Mouse (Mus musculus) liver, embryonic 16.5 days (tissue): ENCODE measurements around the gene Gulp1. TPM values are rescaled to one million over a fixed set of nuclear protein-coding genes. Genes with fewer than 3 reads are reported as not detected.

Experiments used
- ATAC-seq: fragments of 200-750 bp; cut with Nextera tagmentation; 2 replicates; pipeline ENCODE4 v1.8.0; 2017; ENCODE audit warnings: low read depth, mild to moderate bottlenecking, moderate number of reproducible peaks, moderate library complexity
- H3K27ac ChIP-seq: fragments of 300-500 bp; sonication (generic); 2 replicates; pipeline ENCODE4 v1.5.1; 2014; ENCODE audit warnings: mild to moderate bottlenecking, low read length
- H3K27me3 ChIP-seq: fragments of 300-500 bp; sonication (generic); 2 replicates; pipeline ENCODE4 v1.6.1; 2014; ENCODE audit warnings: low read depth, low read length, mixed read lengths; ENCODE audit not compliant: control insufficient read depth, insufficient read depth
- H3K36me3 ChIP-seq: fragments of 300-500 bp; sonication (generic); 2 replicates; pipeline ENCODE4 v1.6.1; 2014; ENCODE audit warnings: mild to moderate bottlenecking; ENCODE audit not compliant: control insufficient read depth, insufficient read depth
- H3K4me1 ChIP-seq: fragments of 300-500 bp; sonication (generic); 2 replicates; pipeline ENCODE4 v1.6.1; 2014; ENCODE audit warnings: low read depth, low read length, mixed read lengths; ENCODE audit not compliant: control insufficient read depth
- H3K4me2 ChIP-seq: fragments of 300-500 bp; sonication (generic); 2 replicates; pipeline ENCODE4 v1.6.1; 2014; ENCODE audit warnings: low read depth, low read length, mixed read lengths
- H3K4me3 ChIP-seq: fragments of 300-500 bp; sonication (generic); 2 replicates; pipeline ENCODE4 v1.5.1; 2014; ENCODE audit warnings: low read depth, mild to moderate bottlenecking, low read length
- H3K9ac ChIP-seq: fragments of 300-500 bp; sonication (generic); 2 replicates; pipeline ENCODE4 v1.6.1; 2014; ENCODE audit warnings: low read depth, low read length
- H3K9me3 ChIP-seq: fragments of 300-500 bp; sonication (generic); replicated peaks from 2 replicates; pipeline ENCODE4 v1.6.1; 2016; ENCODE audit warnings: low read length; ENCODE audit not compliant: control insufficient read depth
- WGBS: fragments of 180-500 bp; shearing (Covaris S2); extraction: QIAGEN DNeasy Blood & Tissue Kit; methylation state at CpG from one replicate; pipeline ENCODE4 v1.1.7; 2014; ENCODE audit not compliant: insufficient replicate concordance; 5-methylcytosine and 5-hydroxymethylcytosine counted together
- polyA plus RNA-seq: library from polyadenylated mRNA; unstranded; fragments of >200 nt; fragmentation: Nextera tagmentation; extraction: Ambion mirVana; gene quantifications from 2 replicates; pipeline ENCODE4 v1.2.1, GENCODE M21; 2015

The Gulp1 gene
- polyA plus RNA-seq, 1 experiment from 2014 or later: 0.71 TPM

DNA sequence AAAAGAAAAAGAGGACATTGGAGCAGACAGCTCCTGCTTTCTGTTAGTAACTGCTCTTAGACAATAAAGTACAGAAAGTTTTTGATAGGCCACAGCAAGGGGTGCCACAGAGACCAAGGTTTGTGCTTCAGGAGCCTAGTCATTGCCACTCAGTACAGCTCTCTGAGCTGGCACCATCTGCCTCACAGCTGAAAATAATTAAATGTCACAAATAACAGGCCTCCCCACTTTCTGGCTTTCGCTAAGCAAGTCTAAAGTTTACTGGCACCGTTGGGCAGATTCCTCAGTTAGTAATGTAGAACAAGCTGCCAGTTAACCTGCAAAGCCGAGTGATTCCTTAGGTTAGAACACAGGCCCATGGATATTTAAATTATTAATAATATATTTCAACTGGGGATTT lies 127.7 kb downstream of the Gulp1 start:
- H3K9ac ChIP-seq: no peak overlapping the region
- no peaks in the 10 kb centered on the region for H3K9me3 ChIP-seq
- no peaks in the 10 kb centered on the region for H3K27me3 ChIP-seq
- H3K4me3 ChIP-seq: no peak overlapping the region
- ATAC-seq: no peak
- H3K36me3 ChIP-seq: no peaks in the 10 kb centered on the region
- no peak overlapping the region for H3K4me2 ChIP-seq
- 70% methylated on average over 3 of the region's 3 CpGs for WGBS
- no peaks in the 10 kb centered on the region for H3K4me1 ChIP-seq
- no peak overlapping the region for H3K27ac ChIP-seq

DNA sequence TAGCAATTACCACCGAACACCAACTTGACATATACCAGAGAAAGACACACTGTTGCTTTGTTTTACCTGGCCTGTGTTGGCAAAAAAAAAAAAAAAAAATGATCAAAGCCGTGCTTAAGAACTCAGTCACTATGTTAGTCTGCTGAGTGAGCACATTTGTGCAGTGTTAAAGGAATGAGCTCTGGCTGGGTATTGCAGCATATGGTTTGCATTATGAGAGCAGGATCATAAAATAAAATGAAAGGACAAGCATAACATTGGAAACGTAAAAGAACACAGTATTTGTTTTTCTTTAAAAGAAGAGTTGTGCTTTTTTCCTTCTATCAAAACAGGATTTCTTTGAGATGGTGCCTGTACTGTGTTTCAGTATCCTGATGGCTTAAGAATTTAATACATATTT lies 128.1 kb downstream of the Gulp1 start:
- no peaks in the 10 kb centered on the region for H3K27me3 ChIP-seq
- 49% methylated on average over 3 of the region's 3 CpGs for WGBS
- no peaks in the 10 kb centered on the region for H3K4me1 ChIP-seq
- no peak overlapping the region for H3K27ac ChIP-seq
- no peaks in the 10 kb centered on the region for H3K9me3 ChIP-seq
- no peak overlapping the region for H3K4me2 ChIP-seq
- no peaks in the 10 kb centered on the region for H3K36me3 ChIP-seq
- no peak overlapping the region for H3K9ac ChIP-seq
- no peak overlapping the region for H3K4me3 ChIP-seq
- ATAC-seq: no peak

DNA sequence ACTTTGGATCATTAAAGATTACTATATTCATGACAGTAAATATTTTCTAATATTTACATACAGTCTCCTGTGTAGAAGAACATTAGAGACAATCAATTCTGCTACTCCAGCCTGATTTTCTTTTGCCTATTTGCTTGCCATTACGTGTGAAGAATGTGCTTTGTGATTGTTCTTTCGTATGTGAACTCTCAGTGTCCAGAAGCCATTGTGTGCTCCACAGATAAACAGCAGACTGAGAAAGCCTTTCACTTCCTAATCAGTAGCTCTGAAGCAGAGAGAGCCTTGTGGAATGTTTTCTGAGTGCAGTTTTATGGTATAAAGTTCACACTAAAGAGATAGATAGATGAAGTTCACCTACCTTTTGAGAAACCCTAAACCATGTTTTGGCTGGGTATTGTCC lies 131.2 kb downstream of the Gulp1 start:
- WGBS: 41% methylated on average over 2 of the region's 2 CpGs
- H3K9ac ChIP-seq: no peak overlapping the region
- H3K27me3 ChIP-seq: no peaks in the 10 kb centered on the region
- no peak for ATAC-seq
- no peak overlapping the region for H3K4me2 ChIP-seq
- no peak overlapping the region for H3K4me3 ChIP-seq
- no peak overlapping the region for H3K27ac ChIP-seq
- H3K36me3 ChIP-seq: no peaks in the 10 kb centered on the region
- H3K4me1 ChIP-seq: no peaks in the 10 kb centered on the region
- no peaks in the 10 kb centered on the region for H3K9me3 ChIP-seq

DNA sequence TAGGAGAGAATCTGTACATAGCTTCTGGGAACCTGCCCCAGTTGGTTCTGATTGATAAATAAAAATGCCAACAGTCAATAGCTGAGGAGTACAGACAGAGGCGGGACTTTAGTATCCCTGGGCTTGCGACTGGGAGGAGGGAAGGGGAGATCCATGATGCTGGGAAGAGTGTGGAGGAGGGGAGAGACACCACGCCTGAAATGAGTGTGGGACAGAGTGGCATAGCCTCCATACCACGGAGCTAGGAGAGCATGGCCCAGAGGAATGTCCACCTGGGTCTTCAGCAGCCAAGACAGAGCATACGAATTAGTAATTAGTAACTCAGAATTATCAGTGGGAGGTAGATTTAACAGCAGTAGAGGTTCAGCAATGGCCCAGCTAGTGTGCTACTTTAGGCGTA lies 132.4 kb downstream of the Gulp1 start:
- WGBS: 54% methylated on average over 6 of the region's 6 CpGs
- ATAC-seq: no peak

DNA sequence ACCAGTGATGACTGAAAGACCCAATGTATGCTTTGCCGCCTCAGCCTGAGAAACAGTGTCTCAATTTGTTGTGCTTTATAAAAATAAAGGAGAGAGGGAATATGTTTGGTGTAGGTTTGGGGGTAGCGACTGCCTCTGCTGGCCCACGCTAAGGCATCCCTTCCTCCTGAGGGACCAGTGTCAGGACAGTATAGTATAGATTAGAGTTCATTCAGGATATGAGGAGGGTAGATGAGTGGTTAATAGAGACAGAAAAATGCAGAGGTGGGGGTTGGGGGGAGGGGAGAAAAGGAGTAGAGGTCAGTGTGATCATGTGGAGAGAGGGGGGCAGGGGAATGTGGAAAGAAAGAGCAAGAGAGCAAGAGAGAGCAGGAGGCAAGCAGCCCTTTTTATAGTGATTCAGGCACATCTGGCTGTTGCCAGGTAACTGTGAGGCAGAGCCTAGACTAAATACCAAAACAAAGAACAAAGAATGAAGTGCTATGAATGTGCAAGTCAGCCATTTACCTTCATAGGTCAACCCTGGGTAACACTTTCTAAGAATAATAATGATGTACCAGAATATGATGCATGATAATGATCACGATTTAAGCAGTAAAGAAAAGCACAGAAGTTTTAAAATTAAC lies 169.6 kb downstream of the Gulp1 start:
- H3K4me2 ChIP-seq: no peak overlapping the region
- H3K36me3 ChIP-seq: no peaks in the 10 kb centered on the region
- no peak overlapping the region for H3K4me3 ChIP-seq
- no peaks in the 10 kb centered on the region for H3K27me3 ChIP-seq
- no peak overlapping the region for H3K9ac ChIP-seq
- H3K4me1 ChIP-seq: no peaks in the 10 kb centered on the region
- H3K27ac ChIP-seq: no peak overlapping the region
- no peaks in the 10 kb centered on the region for H3K9me3 ChIP-seq
- 64% methylated on average over 4 of the region's 4 CpGs for WGBS
- ATAC-seq: no peak

More for the DNA sequence above, 132.4 kb downstream of the Gulp1 start:
- no peaks in the 10 kb centered on the region for H3K36me3 ChIP-seq
- no peaks in the 10 kb centered on the region for H3K27me3 ChIP-seq
- H3K4me3 ChIP-seq: no peak overlapping the region
- no peaks in the 10 kb centered on the region for H3K9me3 ChIP-seq
- no peak overlapping the region for H3K27ac ChIP-seq
- no peak overlapping the region for H3K4me2 ChIP-seq
- no peaks in the 10 kb centered on the region for H3K4me1 ChIP-seq
- no peak overlapping the region for H3K9ac ChIP-seq

DNA sequence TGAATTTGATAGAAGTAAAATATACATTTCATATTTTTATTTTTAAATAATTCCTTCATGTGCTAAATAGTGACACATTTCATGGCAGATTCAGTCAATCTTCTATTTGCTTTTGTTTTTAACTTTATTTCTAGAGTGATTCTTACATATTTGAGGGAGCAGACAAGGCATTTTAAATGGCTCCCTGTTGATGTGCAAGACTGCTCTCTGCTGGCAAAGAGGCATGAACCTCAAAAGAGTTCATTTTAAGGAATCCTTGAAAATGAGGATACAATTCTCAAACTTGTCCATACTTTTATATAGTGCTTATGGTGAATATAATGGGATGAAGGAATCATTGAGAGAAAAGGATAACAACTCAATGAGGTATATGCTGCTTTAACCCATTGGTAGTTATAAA lies 189.9 kb downstream of the Gulp1 start:
- no peaks in the 10 kb centered on the region for H3K36me3 ChIP-seq
- ATAC-seq: no peak
- H3K9me3 ChIP-seq: no peaks in the 10 kb centered on the region
- no peak overlapping the region for H3K4me2 ChIP-seq
- H3K4me3 ChIP-seq: no peak overlapping the region
- no peaks in the 10 kb centered on the region for H3K4me1 ChIP-seq
- H3K27ac ChIP-seq: no peak overlapping the region
- H3K9ac ChIP-seq: no peak overlapping the region
- no peaks in the 10 kb centered on the region for H3K27me3 ChIP-seq

DNA sequence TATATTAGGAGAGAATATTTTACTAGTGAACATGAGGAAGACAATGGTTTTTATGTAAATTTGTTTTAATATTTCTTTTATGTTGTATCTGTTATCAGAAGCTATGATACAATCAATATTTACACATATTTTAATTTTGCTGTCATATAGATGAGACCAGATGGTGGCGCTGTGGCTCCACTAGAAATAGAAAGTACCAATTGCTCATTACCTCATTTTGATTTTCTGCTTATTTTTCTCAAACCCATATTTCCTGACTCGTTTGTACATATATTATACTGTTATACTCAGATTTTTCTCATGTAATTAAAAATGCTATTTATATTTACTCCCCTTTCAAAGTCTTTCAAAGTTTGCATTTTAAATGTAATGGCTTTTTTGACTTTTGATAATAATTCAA lies 194.4 kb downstream of the Gulp1 start:
- Histone ChIP-seq H3K9me3 (no peaks in the 10 kb centered on the region), H3K36me3 (no peaks in the 10 kb centered on the region), H3K4me1 (no peaks in the 10 kb centered on the region), H3K27me3 (no peaks in the 10 kb centered on the region), H3K4me3 (no peak overlapping the region), H3K4me2 (no peak overlapping the region), H3K9ac (no peak overlapping the region), H3K27ac (no peak overlapping the region)
- ATAC-seq: no peak
- 2% methylated on average over 2 of the region's 2 CpGs for WGBS

DNA sequence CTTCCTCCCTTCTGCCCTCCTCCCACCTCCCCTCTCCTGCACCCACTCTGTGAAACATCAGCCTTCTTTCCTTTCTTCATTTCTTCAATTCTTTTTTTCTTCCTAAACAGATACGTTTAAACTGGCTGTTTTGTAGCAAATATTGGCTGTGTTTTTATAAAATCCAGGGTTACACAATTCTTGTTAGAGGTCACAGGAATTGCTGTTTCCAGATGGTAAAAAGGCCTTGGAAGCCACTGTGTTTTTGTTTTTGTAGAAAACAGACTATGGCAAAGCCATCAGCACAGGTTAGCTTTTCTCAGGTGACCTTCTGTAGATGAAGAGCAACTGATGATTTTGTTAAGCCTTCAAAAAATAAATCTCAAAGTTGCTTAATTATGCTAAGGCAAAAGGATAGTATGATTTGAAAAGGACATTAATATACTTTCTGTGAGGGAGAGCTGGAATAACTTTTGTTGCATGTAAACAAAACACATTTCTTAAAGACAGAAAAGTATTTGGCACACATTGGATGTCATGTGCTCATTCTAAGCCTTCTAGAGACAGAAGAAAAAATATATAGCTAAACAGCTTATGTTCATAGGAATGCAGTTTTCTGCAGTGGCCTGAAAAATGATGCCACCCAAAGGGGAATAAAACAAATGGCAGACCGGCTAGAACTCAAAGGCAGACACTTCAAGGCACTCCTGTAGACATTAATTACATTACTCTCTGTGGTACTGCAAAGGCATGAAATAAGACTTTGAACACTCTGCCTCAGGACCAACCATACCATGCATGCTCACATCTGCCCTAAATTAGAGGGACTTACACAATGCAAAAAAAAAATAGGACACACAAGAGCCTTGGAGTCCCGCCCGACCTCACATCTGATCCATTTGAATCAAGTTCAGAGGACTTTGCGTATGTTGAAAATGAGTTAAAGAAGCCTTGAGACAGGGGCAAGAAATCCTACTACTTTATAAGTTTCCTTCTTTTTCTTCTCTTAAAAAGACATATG lies 199.7 kb downstream of the Gulp1 start:
- 64% methylated on average over 5 of the region's 5 CpGs for WGBS
- Histone ChIP-seq H3K9ac (no peak overlapping the region), H3K36me3 (no peaks in the 10 kb centered on the region), H3K27me3 (no peaks in the 10 kb centered on the region), H3K4me3 (no peak overlapping the region), H3K4me2 (no peak overlapping the region), H3K27ac (no peak overlapping the region), H3K9me3 (no peaks in the 10 kb centered on the region), H3K4me1 (no peaks in the 10 kb centered on the region)
- ATAC-seq: no peak

DNA sequence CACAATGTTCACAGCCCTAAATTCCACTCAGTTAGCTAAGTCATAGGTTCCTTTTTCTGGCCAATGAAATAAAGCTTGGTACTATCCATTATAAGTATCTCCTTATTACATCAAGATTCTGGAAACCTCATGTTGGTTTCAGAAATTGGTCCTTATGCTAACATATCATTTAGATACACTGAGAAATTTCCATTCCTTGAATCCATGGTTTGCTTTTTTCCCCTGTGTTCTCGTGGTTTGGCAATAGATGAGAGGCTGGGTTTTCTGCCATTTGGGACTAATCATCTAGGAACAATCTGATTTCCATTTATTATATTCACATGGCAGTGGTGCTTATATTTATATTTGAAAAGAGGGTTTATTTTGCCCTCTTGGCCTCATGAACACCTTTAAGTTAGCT lies 226.9 kb downstream of the Gulp1 start:
- Histone ChIP-seq H3K4me3 (no peak overlapping the region), H3K36me3 (no peaks in the 10 kb centered on the region), H3K27me3 (no peaks in the 10 kb centered on the region), H3K4me2 (no peak overlapping the region), H3K27ac (no peak overlapping the region), H3K4me1 (no peaks in the 10 kb centered on the region), H3K9ac (no peak overlapping the region), H3K9me3 (no peaks in the 10 kb centered on the region)
- WGBS: 46% methylated on average over 1 of the region's 1 CpGs
- no peak for ATAC-seq
